Mouse (Mus musculus): ENCODE measurements around the gene Efl1. TPM values are rescaled to one million over a fixed set of nuclear protein-coding genes. Genes with fewer than 3 reads are reported as not detected.

Gene Efl1
- total and polyA plus RNA-seq, 3 experiments = 12.6 to 15.6 TPM; not detected in 1

DNA sequence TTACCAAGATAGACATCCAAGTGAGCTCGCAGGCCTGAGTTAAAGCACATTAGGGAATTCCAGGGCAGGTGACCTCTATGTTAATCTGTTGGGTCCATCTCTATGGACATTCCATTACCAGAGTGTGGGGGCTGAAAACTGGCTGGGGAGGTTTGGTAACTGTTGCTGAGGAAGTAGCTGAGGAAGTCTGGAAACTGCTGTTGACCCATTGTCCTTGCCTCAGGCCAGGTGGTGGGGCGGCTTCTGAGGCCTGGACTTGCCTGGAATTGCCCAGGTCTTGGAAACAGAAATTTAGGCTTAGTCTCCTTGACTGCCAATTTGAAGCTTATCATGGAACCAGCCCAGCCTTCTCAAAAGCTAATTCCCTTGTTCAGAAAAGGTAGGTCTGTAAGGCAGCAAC is 134.7 kb downstream of the Efl1 start:
- peaks cover 0 to 7% of the 10 kb centered on the region in 2 experiments; a peak in 3 of 4 replicates for H3K4me1 ChIP-seq (ENCODE audit: control insufficient read depth in 1 of 2, insufficient read depth in 2 of 2, low read length in 2 of 2)
- no peak overlapping the region for H3K9ac ChIP-seq (ENCODE audit: control insufficient read depth, low read depth, low read length, poor library complexity, severe bottlenecking)
- DNase-seq (ENCODE audit: low read depth, low spot score) = no peak
- no peaks in the 10 kb centered on the region; a peak in 3 of 4 replicates for H3K36me3 ChIP-seq (ENCODE audit: control insufficient read depth in 1 of 2, insufficient read depth in 2 of 2, low read length in 2 of 2)
- H3K9me3 ChIP-seq (replicated peaks; ENCODE audit: insufficient read depth, low read length) = no peaks in the 10 kb centered on the region
- H3K27me3 ChIP-seq (ENCODE audit: control insufficient read depth in 1 of 2, insufficient read depth in 2 of 2, low read length in 2 of 2) = no peaks in the 10 kb centered on the region
- no peak overlapping the region for H3K4me3 ChIP-seq (ENCODE audit: control insufficient read depth in 1 of 2, insufficient read depth in 1 of 2, low read depth in 2 of 2, low read length in 2 of 2)
- no peak overlapping the region for H3K27ac ChIP-seq (ENCODE audit: control insufficient read depth, low read depth, low read length)
- TF ChIP-seq KAT2A (conservative IDR thresholded peaks at IDR 0.05; ENCODE audit: low read depth, low read length) = no peak
- no peak for TF ChIP-seq TCF12 (IDR thresholded peaks at IDR 0.05; ENCODE audit: low read depth, low read length)
- TF ChIP-seq MEF2A (IDR thresholded peaks at IDR 0.05; ENCODE audit: extremely low read depth, insufficient replicate concordance, low read depth, low read length, poor library complexity, severe bottlenecking) = no peak
- TF ChIP-seq POLR2AphosphoS5 (IDR thresholded peaks at IDR 0.05; ENCODE audit: borderline replicate concordance, low read depth, low read length) = no peak
- no peak for TF ChIP-seq ELF1 (IDR thresholded peaks at IDR 0.05; ENCODE audit: low read depth, low read length)
- no peak for TF ChIP-seq NRF1 (IDR thresholded peaks at IDR 0.05; ENCODE audit: insufficient read depth, low read depth, low read length, poor library complexity, severe bottlenecking)
- TF ChIP-seq POLR2AphosphoS2 (IDR thresholded peaks at IDR 0.05; ENCODE audit: low read length) = no peak
- no peak for TF ChIP-seq MYC (IDR thresholded peaks at IDR 0.05; ENCODE audit: low read depth, low read length)
- TF ChIP-seq CTCF (IDR thresholded peaks at IDR 0.05 in 2 of 3, conservative IDR thresholded peaks at IDR 0.05 in 1 of 3; ENCODE audit: control insufficient read depth in 1 of 3, insufficient read depth in 1 of 3, low read depth in 2 of 3, low read length in 3 of 3, poor library complexity in 1 of 3, severe bottlenecking in 1 of 3) = no peak
- TF ChIP-seq NELFE (IDR thresholded peaks at IDR 0.05; ENCODE audit: low read depth, low read length) = no peak
- no peak for TF ChIP-seq MXI1 (IDR thresholded peaks at IDR 0.05; ENCODE audit: low read depth, low read length)
- no peak for TF ChIP-seq BHLHE40 (IDR thresholded peaks at IDR 0.05; ENCODE audit: borderline replicate concordance, low read depth, low read length)
- TF ChIP-seq CHD2 (IDR thresholded peaks at IDR 0.05; ENCODE audit: low read length) = no peak
- TF ChIP-seq ZMIZ1 (IDR thresholded peaks at IDR 0.05; ENCODE audit: low read depth, low read length) = no peak
- no peak for TF ChIP-seq TBP (IDR thresholded peaks at IDR 0.05; ENCODE audit: low read depth, low read length)
- no peaks in the 10 kb centered on the region for H3K79me2 ChIP-seq (ENCODE audit: control insufficient read depth, insufficient read depth, low read length, poor library complexity)

DNA sequence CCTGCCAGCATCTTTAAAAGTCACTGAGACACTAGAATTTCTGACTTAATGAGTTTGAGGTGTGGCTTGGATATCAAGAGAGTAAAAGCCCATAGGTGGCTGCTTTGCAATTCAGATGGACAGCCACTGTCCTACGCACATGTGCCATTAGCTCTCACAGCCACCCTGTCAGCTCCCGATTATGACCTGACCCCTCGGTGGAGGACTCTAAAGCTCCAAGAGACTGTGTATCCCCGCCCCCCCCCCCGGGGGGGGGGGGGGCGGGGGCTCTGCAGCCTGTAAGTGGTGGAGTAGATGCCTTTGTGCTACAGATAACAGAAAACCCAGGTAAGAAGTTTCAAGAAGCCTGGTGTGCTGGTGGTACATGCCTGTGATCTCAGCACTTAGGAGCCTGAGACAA is 135.3 kb downstream of the Efl1 start:
- Histone ChIP-seq H3K79me2 (ENCODE audit: control insufficient read depth, insufficient read depth, low read length, poor library complexity) (no peaks in the 10 kb centered on the region), H3K27me3 (ENCODE audit: control insufficient read depth in 1 of 2, insufficient read depth in 2 of 2, low read length in 2 of 2) (no peaks in the 10 kb centered on the region), H3K4me3 (ENCODE audit: control insufficient read depth in 1 of 2, insufficient read depth in 1 of 2, low read depth in 2 of 2, low read length in 2 of 2) (no peak overlapping the region), H3K27ac (ENCODE audit: control insufficient read depth, low read depth, low read length) (no peak overlapping the region), H3K9me3 (replicated peaks; ENCODE audit: insufficient read depth, low read length) (no peaks in the 10 kb centered on the region), H3K36me3 (ENCODE audit: control insufficient read depth in 1 of 2, insufficient read depth in 2 of 2, low read length in 2 of 2) (no peaks in the 10 kb centered on the region; a peak in 3 of 4 replicates), H3K9ac (ENCODE audit: control insufficient read depth, low read depth, low read length, poor library complexity, severe bottlenecking) (no peak overlapping the region), H3K4me1 (ENCODE audit: control insufficient read depth in 1 of 2, insufficient read depth in 2 of 2, low read length in 2 of 2) (peaks cover 0 to 7% of the 10 kb centered on the region in 2 experiments; a peak in 3 of 4 replicates)
- no peak for DNase-seq (ENCODE audit: low read depth, low spot score)
- TF ChIP-seq TCF12 (IDR thresholded peaks at IDR 0.05; ENCODE audit: low read depth, low read length) = no peak
- no peak for TF ChIP-seq NELFE (IDR thresholded peaks at IDR 0.05; ENCODE audit: low read depth, low read length)
- TF ChIP-seq SIN3A (IDR thresholded peaks at IDR 0.05; ENCODE audit: low read length) = no peak
- TF ChIP-seq SMC3 (IDR thresholded peaks at IDR 0.05; ENCODE audit: low read depth, low read length) = no peak
- TF ChIP-seq USF1 (IDR thresholded peaks at IDR 0.05; ENCODE audit: low read depth, low read length) = no peak
- TF ChIP-seq ZMIZ1 (IDR thresholded peaks at IDR 0.05; ENCODE audit: low read depth, low read length) = no peak
- no peak for TF ChIP-seq TAL1 (IDR thresholded peaks at IDR 0.05; ENCODE audit: low read length)
- TF ChIP-seq RCOR1 (IDR thresholded peaks at IDR 0.05; ENCODE audit: low read depth, low read length) = no peak

All from MEL (cell line).